Mouse (Mus musculus): Measurements from ENCODE around the gene Gm4881. TPM values are rescaled to one million over a fixed set of nuclear protein-coding genes. Genes with fewer than 3 reads are reported as not detected.

Gene Gm4881
- polyA plus RNA-seq, 1 experiment from 2014 or later: 5.9 TPM

GRCm38 (mm10) chr7:24904070-24904483, 40.2 kb downstream of the Gm4881 start:
- no peaks in the 10 kb centered on the region for H3K27me3 ChIP-seq (ENCODE audit: control insufficient read depth, insufficient read depth, low read length)

GRCm38 (mm10) chr7:24903444-24903825, 40.9 kb downstream of the Gm4881 start:
- DNase-seq (ENCODE audit: low spot score) (no peak), ATAC-seq (ENCODE audit: low FRiP score) (no peak)
- H3K36me3 ChIP-seq (replicated peaks; ENCODE audit: control insufficient read depth, insufficient read depth): no peaks in the 10 kb centered on the region
- H3K9me3 ChIP-seq (ENCODE audit: control insufficient read depth, low read length): no peaks in the 10 kb centered on the region
- H3K27me3 ChIP-seq (ENCODE audit: control insufficient read depth, insufficient read depth, low read length): no peaks in the 10 kb centered on the region
- WGBS: 47% methylated on average over 10 of the region's 10 CpGs
- H3K4me3 ChIP-seq (replicated peaks; ENCODE audit: low read length): peak overlapping the region; percentile 56
- H3K9ac ChIP-seq: no peak overlapping the region
- H3K4me1 ChIP-seq (replicated peaks; ENCODE audit: control insufficient read depth, insufficient read depth, low read length): peaks cover 23% of the 10 kb centered on the region
- no peak overlapping the region; the same call in 1 of the 2 replicates for H3K27ac ChIP-seq
- peak overlapping the region; percentile 86 for H3K4me2 ChIP-seq (replicated peaks)

More at GRCm38 (mm10) chr7:24904070-24904483, 40.2 kb downstream of the Gm4881 start:
- Histone ChIP-seq H3K36me3 (replicated peaks; ENCODE audit: control insufficient read depth, insufficient read depth) (0 out of 2 replicates have a peak, but pooled peaks cover 6% of the 10 kb centered on the region), H3K4me2 (replicated peaks) (peak overlapping the region; percentile 86), H3K4me3 (replicated peaks; ENCODE audit: low read length) (peak overlapping the region; percentile 56), H3K9ac (peak overlapping the region; percentile 78), H3K9me3 (ENCODE audit: control insufficient read depth, low read length) (no peaks in the 10 kb centered on the region), H3K27ac (peak overlapping the region; percentile 80), H3K4me1 (replicated peaks; ENCODE audit: control insufficient read depth, insufficient read depth, low read length) (peaks cover 23% of the 10 kb centered on the region)
- WGBS: under 1% methylated on average over 30 of the region's 30 CpGs
- peak; percentile 95 for DNase-seq (ENCODE audit: low spot score)
- ATAC-seq (ENCODE audit: low FRiP score): peak; percentile 98

- H3K4me1 ChIP-seq (replicated peaks; ENCODE audit: control insufficient read depth, insufficient read depth, low read length): peaks cover 23% of the 10 kb centered on the region
These were observed 41.5 kb downstream of the Gm4881 start, which contains the start of gene Arhgef1 for GRCm38 (mm10) chr7:24902630-24903443. TSS of gene Arhgef1 (plus strand) at chr7:24902912.

GRCm38 (mm10) chr7:24902264-24902629, 42.0 kb downstream of the Gm4881 start:
- Histone ChIP-seq H3K27ac (peak overlapping the region; percentile 28; the same call in 1 of the 2 replicates), H3K9me3 (ENCODE audit: control insufficient read depth, low read length) (no peaks in the 10 kb centered on the region), H3K9ac (peak overlapping the region; percentile 64), H3K36me3 (replicated peaks; ENCODE audit: control insufficient read depth, insufficient read depth) (no peaks in the 10 kb centered on the region), H3K4me3 (replicated peaks; ENCODE audit: low read length) (peak overlapping the region; percentile 56), H3K27me3 (ENCODE audit: control insufficient read depth, insufficient read depth, low read length) (no peaks in the 10 kb centered on the region), H3K4me2 (replicated peaks) (peak overlapping the region; percentile 86), H3K4me1 (replicated peaks; ENCODE audit: control insufficient read depth, insufficient read depth, low read length) (peaks cover 23% of the 10 kb centered on the region)
- WGBS: 61% methylated on average over 2 of the region's 2 CpGs
- ATAC-seq (ENCODE audit: low FRiP score) (no peak), DNase-seq (ENCODE audit: low spot score) (no peak)

More at GRCm38 (mm10) chr7:24902630-24903443, 41.5 kb downstream of the Gm4881 start, which contains the start of gene Arhgef1:
- no peak for ATAC-seq (ENCODE audit: low FRiP score)
- Histone ChIP-seq H3K4me2 (replicated peaks) (peak within 1 kb of the TSS; percentile 86), H3K27ac (peak within 1 kb of the TSS; percentile 28; the same call in 1 of the 2 replicates), H3K9ac (peak within 1 kb of the TSS; percentile 64), H3K27me3 (ENCODE audit: control insufficient read depth, insufficient read depth, low read length) (no peaks in the 10 kb centered on the region), H3K4me3 (replicated peaks; ENCODE audit: low read length) (peak within 1 kb of the TSS; percentile 56), H3K9me3 (ENCODE audit: control insufficient read depth, low read length) (no peaks in the 10 kb centered on the region), H3K36me3 (replicated peaks; ENCODE audit: control insufficient read depth, insufficient read depth) (no peaks in the 10 kb centered on the region)
- WGBS: 7% methylated on average over 51 of the region's 68 CpGs
- DNase-seq (ENCODE audit: low spot score): no peak

GRCm38 (mm10) chr7:24901842-24902241, 42.5 kb downstream of the Gm4881 start:
- peaks cover 23% of the 10 kb centered on the region for H3K4me1 ChIP-seq (replicated peaks; ENCODE audit: control insufficient read depth, insufficient read depth, low read length)
- H3K9me3 ChIP-seq (ENCODE audit: control insufficient read depth, low read length): no peaks in the 10 kb centered on the region
- ATAC-seq (ENCODE audit: low FRiP score) (no peak), DNase-seq (ENCODE audit: low spot score) (no peak)
- H3K27ac ChIP-seq: no peak overlapping the region
- H3K27me3 ChIP-seq (ENCODE audit: control insufficient read depth, insufficient read depth, low read length): no peaks in the 10 kb centered on the region
- H3K9ac ChIP-seq: no peak overlapping the region
- 87% methylated on average over 1 of the region's 1 CpGs for WGBS
- no peak overlapping the region for H3K4me3 ChIP-seq (replicated peaks; ENCODE audit: low read length)
- no peak overlapping the region for H3K4me2 ChIP-seq (replicated peaks)
- H3K36me3 ChIP-seq (replicated peaks; ENCODE audit: control insufficient read depth, insufficient read depth): no peaks in the 10 kb centered on the region

GRCm38 (mm10) chr7:24901114-24901513, 43.2 kb downstream of the Gm4881 start:
- Histone ChIP-seq H3K27me3 (ENCODE audit: control insufficient read depth, insufficient read depth, low read length) (no peaks in the 10 kb centered on the region), H3K9me3 (ENCODE audit: control insufficient read depth, low read length) (no peaks in the 10 kb centered on the region), H3K27ac (no peak overlapping the region), H3K4me2 (replicated peaks) (no peak overlapping the region), H3K36me3 (replicated peaks; ENCODE audit: control insufficient read depth, insufficient read depth) (no peaks in the 10 kb centered on the region), H3K4me1 (replicated peaks; ENCODE audit: control insufficient read depth, insufficient read depth, low read length) (peaks cover 18% of the 10 kb centered on the region), H3K4me3 (replicated peaks; ENCODE audit: low read length) (no peak overlapping the region), H3K9ac (no peak overlapping the region)
- no peak for ATAC-seq (ENCODE audit: low FRiP score)
- DNase-seq (ENCODE audit: low spot score): no peak
- 74% methylated on average over 6 of the region's 6 CpGs for WGBS

GRCm38 (mm10) chr7:24897959-24898358, 46.3 kb downstream of the Gm4881 start:
- ATAC-seq (ENCODE audit: low FRiP score) (no peak), DNase-seq (ENCODE audit: low spot score) (no peak)
- H3K27me3 ChIP-seq (ENCODE audit: control insufficient read depth, insufficient read depth, low read length): no peaks in the 10 kb centered on the region
- H3K36me3 ChIP-seq (replicated peaks; ENCODE audit: control insufficient read depth, insufficient read depth): no peaks in the 10 kb centered on the region
- H3K4me3 ChIP-seq (replicated peaks; ENCODE audit: low read length): no peak overlapping the region
- no peaks in the 10 kb centered on the region for H3K9me3 ChIP-seq (ENCODE audit: control insufficient read depth, low read length)
- no peak overlapping the region for H3K9ac ChIP-seq
- no peaks in the 10 kb centered on the region for H3K4me1 ChIP-seq (replicated peaks; ENCODE audit: control insufficient read depth, insufficient read depth, low read length)
- no peak overlapping the region for H3K27ac ChIP-seq
- no peak overlapping the region for H3K4me2 ChIP-seq (replicated peaks)
- WGBS: 70% methylated on average over 5 of the region's 5 CpGs

- DNase-seq (ENCODE audit: low spot score) (no peak), ATAC-seq (ENCODE audit: low FRiP score) (no peak)
- H3K27me3 ChIP-seq (ENCODE audit: control insufficient read depth, insufficient read depth, low read length): no peaks in the 10 kb centered on the region
- 87% methylated on average over 12 of the region's 12 CpGs for WGBS
- H3K9ac ChIP-seq: no peak within 1 kb of the TSS
- H3K4me1 ChIP-seq (replicated peaks; ENCODE audit: control insufficient read depth, insufficient read depth, low read length): no peaks in the 10 kb centered on the region
- H3K4me2 ChIP-seq (replicated peaks): no peak within 1 kb of the TSS
- H3K4me3 ChIP-seq (replicated peaks; ENCODE audit: low read length): no peak within 1 kb of the TSS
- H3K36me3 ChIP-seq (replicated peaks; ENCODE audit: control insufficient read depth, insufficient read depth): peaks cover 4% of the 10 kb centered on the region; the same call in 1 of the 2 replicates
- no peak within 1 kb of the TSS for H3K27ac ChIP-seq
- H3K9me3 ChIP-seq (ENCODE audit: control insufficient read depth, low read length): no peaks in the 10 kb centered on the region
These were observed 47.1 kb downstream of the Gm4881 start, which contains the start of gene Cd79a for GRCm38 (mm10) chr7:24897224-24897623. TSS of gene Cd79a (plus strand) at chr7:24897381.

- H3K4me1 ChIP-seq (replicated peaks; ENCODE audit: control insufficient read depth, insufficient read depth, low read length): no peaks in the 10 kb centered on the region
- H3K4me3 ChIP-seq (replicated peaks; ENCODE audit: low read length): no peak overlapping the region
- H3K9me3 ChIP-seq (ENCODE audit: control insufficient read depth, low read length): no peaks in the 10 kb centered on the region
- no peak overlapping the region for H3K4me2 ChIP-seq (replicated peaks)
- no peaks in the 10 kb centered on the region for H3K27me3 ChIP-seq (ENCODE audit: control insufficient read depth, insufficient read depth, low read length)
- DNase-seq (ENCODE audit: low spot score) (no peak), ATAC-seq (ENCODE audit: low FRiP score) (no peak)
- no peak overlapping the region for H3K9ac ChIP-seq
- H3K36me3 ChIP-seq (replicated peaks; ENCODE audit: control insufficient read depth, insufficient read depth): peaks cover 5% of the 10 kb centered on the region; the same call in 1 of the 2 replicates
- 66% methylated on average over 8 of the region's 8 CpGs for WGBS
- no peak overlapping the region for H3K27ac ChIP-seq
These were observed 48.0 kb downstream of the Gm4881 start for GRCm38 (mm10) chr7:24896269-24896668.

All from hindbrain, embryonic 14.5 days (tissue).